Mouse (Mus musculus): ENCODE results near the gene Pola1.

Pola1 gene

GRCm38 (mm10) chrX:93289076-93289475, 342.9 kb downstream of the Pola1 start:
- DNase-seq (ENCODE audit: extremely low spot score, low spot score) = peak; percentile 41

DNA sequence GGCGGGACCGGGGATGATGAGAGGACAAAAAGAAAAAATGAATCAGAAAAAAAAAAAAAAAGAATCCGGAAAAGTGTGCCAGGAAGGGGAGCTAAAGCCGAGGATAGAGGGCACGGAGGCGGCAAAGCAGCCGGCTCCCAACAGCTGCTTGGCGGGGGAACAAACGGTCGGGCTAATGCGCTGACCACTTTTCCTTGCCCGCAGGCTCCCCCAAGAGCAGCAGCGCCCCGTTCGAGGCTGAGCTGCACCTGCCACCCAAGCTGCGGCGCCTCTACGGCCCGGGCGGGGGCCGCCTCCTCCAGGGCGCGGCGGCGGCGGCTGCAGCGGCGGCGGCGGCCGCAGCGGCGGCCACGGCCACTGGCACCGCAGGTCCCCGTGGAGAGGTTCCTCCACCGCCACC, 343.6 kb downstream of the Pola1 start:
- peak; percentile 30 for DNase-seq (ENCODE audit: extremely low spot score, low spot score)

DNA sequence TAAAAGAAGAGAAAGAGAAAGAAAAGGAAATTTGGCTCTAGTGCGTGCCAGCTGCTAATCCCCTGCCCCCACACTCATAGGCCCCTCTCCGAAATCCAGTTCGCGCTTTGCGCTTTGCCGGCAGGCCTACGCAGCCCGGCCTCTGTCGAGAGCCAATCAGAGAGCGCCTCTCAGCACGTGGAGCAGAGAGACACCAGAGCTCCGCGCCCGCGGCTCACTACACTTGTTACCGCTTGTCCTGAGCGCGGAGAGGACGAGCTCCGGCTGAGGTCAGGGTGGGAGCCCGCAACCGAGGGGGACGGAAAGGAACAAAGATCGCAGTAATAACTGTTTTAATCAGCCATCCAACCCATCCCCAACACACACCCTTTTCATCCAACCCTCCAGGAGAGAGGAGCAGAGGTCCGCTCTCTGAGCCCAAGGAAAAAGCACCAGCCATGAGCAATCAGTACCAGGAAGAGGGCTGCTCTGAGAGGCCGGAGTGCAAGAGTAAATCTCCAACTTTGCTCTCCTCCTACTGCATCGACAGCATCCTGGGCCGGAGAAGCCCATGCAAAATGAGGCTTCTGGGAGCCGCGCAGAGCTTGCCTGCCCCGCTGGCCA, 345.6 kb downstream of the Pola1 start, which contains the start of gene Arx:
Gene Arx (plus strand): TSS at position 155 of the 603 bp plus-strand sequence.
- peak; percentile 73 for DNase-seq (ENCODE audit: extremely low spot score, low spot score)

DNA sequence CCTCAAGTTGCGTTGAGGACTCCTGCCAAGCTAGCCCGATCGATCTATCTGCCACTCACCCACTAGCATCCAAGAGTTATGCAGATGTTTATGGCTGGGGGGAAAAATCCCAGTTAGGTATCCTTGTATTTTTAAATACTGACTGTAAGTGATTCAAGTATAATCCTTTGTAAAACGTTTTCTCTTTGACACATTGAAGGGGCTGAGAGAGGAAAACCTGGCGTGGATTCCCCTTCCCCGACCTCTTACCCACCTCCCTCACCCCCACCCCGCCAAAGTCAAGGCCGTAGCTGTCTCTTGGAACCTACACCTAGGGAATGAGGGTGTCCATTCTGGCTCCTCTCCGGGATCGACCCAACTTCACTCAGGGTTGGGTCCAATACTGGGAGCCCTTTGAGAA, 346.9 kb downstream of the Pola1 start:
- no peak for DNase-seq (ENCODE audit: extremely low spot score, low spot score)

- no peak for DNase-seq (ENCODE audit: extremely low spot score, low spot score)
These were observed 350.2 kb downstream of the Pola1 start for GRCm38 (mm10) chrX:93281756-93282155.

GRCm38 (mm10) chrX:93281028-93281723, 350.8 kb downstream of the Pola1 start:
- peak; percentile 76 for DNase-seq (ENCODE audit: extremely low spot score, low spot score)

GRCm38 (mm10) chrX:93279940-93280339, 352.0 kb downstream of the Pola1 start:
- DNase-seq (ENCODE audit: extremely low spot score, low spot score) = no peak

DNA sequence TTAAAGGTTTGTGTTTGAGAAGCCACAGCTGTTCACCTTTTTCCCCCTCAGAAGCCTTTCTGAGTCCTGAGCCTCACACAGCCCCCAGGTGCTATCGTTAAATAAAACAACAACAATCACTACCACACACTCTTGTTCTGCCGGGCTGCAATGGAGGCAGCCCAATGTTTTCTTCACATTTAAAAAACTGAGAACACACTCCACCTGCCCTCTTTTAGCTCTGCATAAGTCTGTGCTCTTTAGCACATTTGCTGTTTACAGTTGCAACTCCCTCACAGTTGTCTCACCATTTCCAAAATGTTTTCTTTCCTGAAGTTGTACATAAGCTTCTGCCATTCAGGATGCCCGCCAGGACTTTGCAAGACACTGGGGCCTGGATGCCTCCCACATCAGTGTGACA, 356.3 kb downstream of the Pola1 start:
- no peak for DNase-seq (ENCODE audit: extremely low spot score, low spot score)
